Mouse (Mus musculus) Patski (cell line): Measurements from ENCODE around the gene Stk17b. TPM values are rescaled to one million over a fixed set of nuclear protein-coding genes. Genes with fewer than 3 reads are reported as not detected.
"Not testable (repeated sequence)": the region's sequence is repeated elsewhere in the genome, so short reads cannot be mapped to it uniquely, and the experiment has no call there.

Experiments
- ATAC-seq: fragments of 100-300 bp; one replicate; pipeline ENCODE4 v1.8.0; 2021
- CTCF ChIA-PET: fragments of 350-600 bp; sonication (Branson Sonifier 250); formaldehyde crosslinking; loops from one replicate; lab custom pipeline; 2022; ENCODE audit warnings: inconsistent platforms; lab: Charles Lee
- POLR2A ChIA-PET: fragments of 350-600 bp; sonication (Branson Sonifier 250); formaldehyde crosslinking; loops from one replicate; lab custom pipeline; 2022; ENCODE audit warnings: antibody characterized with exemption, inconsistent platforms; lab: Charles Lee
- DNase-seq: peaks from one replicate; pipeline ENCODE4 v3.0.0-alpha.2; 2011; ENCODE audit warnings: low read depth, low spot score
- H3K27me3 ChIP-seq: fragments of 371-371 bp; one replicate; pipeline ENCODE4 v1.5.1; 2021
- CTCF ChIP-seq: fragments of 100-300 bp; IDR thresholded peaks from one replicate; pipeline ENCODE4 v1.5.1; 2021
- in situ Hi-C: fragments of 300-500 bp; cut with MboI; formaldehyde crosslinking; loops from 3 replicates; pipeline ENCODE4 v1.11.1; 2018; ENCODE audit warnings: low pct_unique_long_range_greater_than_20kb, mixed read lengths
- polyA plus RNA-seq: library from polyadenylated mRNA; unstranded; gene quantifications from one replicate; pipeline ENCODE4 v1.2.3, GENCODE M21; 2021

Gene Stk17b
- polyA plus RNA-seq, 1 experiment from 2014 or later, result 16.2 TPM

GRCm38 (mm10) chr1:53736583-53736982, 48.4 kb downstream of the Stk17b start:
- ChIA-PET CTCF (interaction anchor here (1.7 kb wide), 1 partner anchor 17 kb away, joined by 4 read pairs; no protein-coding TSS in a partner anchor), POLR2A (no interaction called here)
- in situ Hi-C loops, result no loop called here
- DNase-seq (no peak), ATAC-seq (no peak)
- no peak for TF ChIP-seq CTCF
- no peaks in the 10 kb centered on the region for H3K27me3 ChIP-seq

GRCm38 (mm10) chr1:53728489-53729225, 56.4 kb downstream of the Stk17b start:
- CTCF ChIA-PET, result interaction anchor here (1.1 kb wide), 2 partner anchors 9 to 29 kb away, joined by 3 to 4 read pairs; no protein-coding TSS in a partner anchor
- POLR2A ChIA-PET, result no interaction called here
- TF ChIP-seq CTCF, result no peak
- ATAC-seq, result peak; percentile 80
- no peaks in the 10 kb centered on the region for H3K27me3 ChIP-seq
- DNase-seq, result no peak
- in situ Hi-C loops, result no loop called here

DNA sequence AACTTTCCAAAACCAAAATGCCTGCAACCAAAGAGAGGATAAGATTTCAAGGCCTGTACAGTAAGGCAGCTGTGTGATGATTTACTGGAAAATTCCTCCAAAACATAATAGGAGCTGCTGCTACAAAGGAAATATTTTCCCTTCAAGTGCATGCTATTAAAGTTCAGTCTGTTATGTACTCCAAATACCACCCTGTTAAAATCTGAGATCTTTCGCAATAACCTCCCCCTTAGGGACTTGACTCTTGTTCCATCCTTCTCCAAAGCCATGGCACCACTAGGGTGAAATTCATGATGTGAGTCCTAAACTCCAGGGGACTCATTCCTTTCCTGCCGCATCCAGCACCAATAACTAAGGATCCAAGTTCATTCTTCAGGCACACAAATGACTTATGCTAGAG, 58.1 kb downstream of the Stk17b start:
- in situ Hi-C loops, result no loop called here

DNA sequence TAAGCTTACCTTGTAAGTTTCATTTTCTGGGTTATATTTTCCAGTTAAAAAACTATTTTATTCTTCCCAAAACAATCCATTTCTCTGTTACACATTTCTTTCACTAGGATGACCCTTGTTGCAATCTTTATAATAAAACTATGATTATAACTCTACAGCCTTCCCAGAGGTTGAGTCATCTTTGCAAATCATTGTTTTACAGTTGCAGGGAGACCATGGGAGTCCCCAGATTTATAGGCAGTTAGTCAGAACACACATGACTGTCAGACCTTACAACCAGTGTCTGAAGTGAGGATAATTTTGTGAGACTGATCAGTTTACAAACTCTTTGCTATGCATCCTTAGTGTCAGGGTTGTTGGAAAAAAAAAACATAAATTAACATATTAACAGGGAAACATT, 63.7 kb downstream of the Stk17b start:
- no peaks in the 10 kb centered on the region for H3K27me3 ChIP-seq
- in situ Hi-C loops, result loop anchor here (5.0 to 25.0 kb wide), 3 partner anchors 51 to 666 kb away; no protein-coding TSS in a partner anchor
- ATAC-seq (peak; percentile 51), DNase-seq (no peak)
- CTCF ChIA-PET, result interaction anchor here (1.3 kb wide), 1 partner anchor 53 kb away, joined by 3 read pairs; no protein-coding TSS in a partner anchor
- TF ChIP-seq CTCF, result no peak
- POLR2A ChIA-PET, result no interaction called here

More for the DNA sequence above, 58.1 kb downstream of the Stk17b start:
- DNase-seq, result no peak
- ChIA-PET POLR2A (no interaction called here), CTCF (no interaction called here)
- no peak for ATAC-seq
- H3K27me3 ChIP-seq, result no peaks in the 10 kb centered on the region
- TF ChIP-seq CTCF, result no peak

- ChIA-PET CTCF (no interaction called here), POLR2A (no interaction called here)
- TF ChIP-seq CTCF, result no peak
- in situ Hi-C loops, result loop anchor here (5.0 to 25.0 kb wide), 3 partner anchors 52 to 667 kb away; no protein-coding TSS in a partner anchor
- ATAC-seq (no peak), DNase-seq (no peak)
- no peaks in the 10 kb centered on the region for H3K27me3 ChIP-seq
Measured at GRCm38 (mm10) chr1:53720601-53721351, 64.2 kb downstream of the Stk17b start.

DNA sequence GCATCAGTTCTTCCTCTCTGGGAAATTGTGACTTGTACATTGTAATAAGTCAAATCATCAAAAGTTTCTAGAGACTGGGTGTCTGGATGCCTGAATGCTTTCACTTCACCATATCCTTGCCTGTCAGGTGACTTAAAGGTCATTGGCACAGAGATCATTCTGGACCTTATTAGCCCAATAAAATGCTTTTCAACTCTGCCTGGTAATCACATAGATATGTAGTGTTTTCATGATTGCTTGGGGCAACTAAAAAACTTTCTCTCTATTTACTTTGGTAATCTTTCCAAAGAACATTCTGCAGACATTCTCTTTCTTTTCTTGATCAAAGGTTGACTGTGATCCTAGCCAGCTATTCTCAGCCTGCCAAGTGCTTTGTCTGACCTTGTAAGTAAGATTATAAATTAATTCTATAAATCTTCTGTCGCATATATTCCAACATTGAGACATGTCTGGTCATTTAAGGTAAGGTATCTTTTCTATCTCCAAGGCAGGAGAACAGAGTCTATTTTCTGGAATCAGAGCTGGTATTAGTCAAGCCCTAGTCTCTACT, 69.0 kb downstream of the Stk17b start:
- TF ChIP-seq CTCF, result no peak
- CTCF ChIA-PET, result no interaction called here
- no peak for ATAC-seq
- POLR2A ChIA-PET, result interaction anchor here (1.2 kb wide), 1 partner anchor 173 kb away, joined by 5 read pairs; no protein-coding TSS in a partner anchor
- no peak for DNase-seq
- in situ Hi-C loops, result loop anchor here (25.0 kb wide), 1 partner anchor 671 kb away; no protein-coding TSS in a partner anchor
- H3K27me3 ChIP-seq, result no peaks in the 10 kb centered on the region

- peak; percentile 62 for TF ChIP-seq CTCF
- POLR2A ChIA-PET, result interaction anchor here (1.2 kb wide), 1 partner anchor 173 kb away, joined by 5 read pairs; no protein-coding TSS in a partner anchor
- ATAC-seq (no peak), DNase-seq (no peak)
- CTCF ChIA-PET, result no interaction called here
- H3K27me3 ChIP-seq, result no peaks in the 10 kb centered on the region
- in situ Hi-C loops, result loop anchor here (25.0 kb wide), 1 partner anchor 672 kb away; no protein-coding TSS in a partner anchor
Measured at GRCm38 (mm10) chr1:53715446-53715845, 69.6 kb downstream of the Stk17b start.

DNA sequence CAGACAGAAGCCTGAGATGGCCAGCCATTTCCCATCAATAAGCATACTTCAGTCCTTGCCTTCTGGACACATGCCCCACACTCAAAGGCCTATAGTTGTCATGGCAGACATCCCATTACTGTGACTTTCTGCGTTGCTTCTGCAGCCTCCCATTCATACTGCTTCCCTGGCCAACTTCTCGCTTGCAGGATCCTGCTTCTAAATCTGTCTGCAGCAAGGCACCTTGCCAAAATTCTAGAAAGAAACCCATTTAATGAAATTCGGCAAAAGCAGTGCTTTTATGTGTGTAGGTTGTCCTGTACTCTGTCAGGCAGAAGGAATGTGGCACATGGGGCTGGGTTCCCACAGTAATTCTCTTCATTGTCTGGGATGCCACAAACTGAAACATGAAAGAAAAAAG, 71.6 kb downstream of the Stk17b start:
- CTCF ChIA-PET, result interaction anchor here (0.6 kb wide), 1 partner anchor 652 kb away, joined by 3 read pairs; no protein-coding TSS in a partner anchor
- H3K27me3 ChIP-seq, DNase-seq, POLR2A ChIA-PET: not testable (repeated sequence)
- in situ Hi-C loops, result loop anchor here (25.0 kb wide), 1 partner anchor 674 kb away; no protein-coding TSS in a partner anchor
- ATAC-seq, result peak; percentile 86

DNA sequence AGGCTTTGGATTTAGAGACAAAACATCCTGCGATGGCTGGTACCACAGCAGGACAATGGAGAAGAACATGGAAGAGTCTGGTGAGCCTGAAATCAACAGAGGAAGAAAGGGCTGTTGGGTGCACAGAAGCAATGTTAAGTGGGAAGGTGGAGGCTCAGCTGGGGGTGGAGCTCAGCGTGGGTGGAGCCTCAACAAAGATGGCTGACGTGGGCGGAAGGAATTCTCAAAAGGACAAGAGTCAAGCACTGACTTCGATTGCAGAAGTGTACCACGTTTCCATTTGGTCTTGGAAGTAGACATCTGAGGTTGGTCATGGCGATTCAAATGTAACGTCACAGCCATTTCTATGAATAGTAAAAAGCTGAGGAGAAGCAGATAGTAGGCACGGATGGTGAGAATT, 74.0 kb downstream of the Stk17b start:
- no peaks in the 10 kb centered on the region for H3K27me3 ChIP-seq
- in situ Hi-C loops, result loop anchor here (25.0 kb wide), 1 partner anchor 676 kb away; no protein-coding TSS in a partner anchor
- no peak for ATAC-seq
- POLR2A ChIA-PET, result no interaction called here
- DNase-seq, result no peak
- no peak for TF ChIP-seq CTCF
- CTCF ChIA-PET, result interaction anchor here (1.6 kb wide), 1 partner anchor 28 kb away, joined by 3 read pairs; no protein-coding TSS in a partner anchor

DNA sequence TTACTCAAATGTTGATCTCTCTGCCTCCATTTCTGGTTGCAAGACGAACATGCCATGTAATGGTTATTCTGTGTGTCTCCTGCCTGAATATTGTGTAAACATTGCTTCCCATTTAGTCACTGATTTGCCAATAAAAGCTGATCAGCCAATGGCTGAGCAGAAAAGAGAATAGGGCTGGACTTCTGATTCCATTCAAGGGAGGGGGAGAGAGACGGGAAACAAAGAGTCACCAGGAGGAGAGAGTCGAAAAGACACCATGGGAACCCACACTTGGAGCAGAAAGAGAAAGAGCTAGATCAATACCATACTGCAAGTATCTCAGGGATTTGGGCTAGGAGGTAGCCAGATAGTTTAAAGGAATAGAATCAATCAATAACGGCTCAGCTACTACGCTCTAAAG, 75.4 kb downstream of the Stk17b start:
- POLR2A ChIA-PET, H3K27me3 ChIP-seq, ATAC-seq, DNase-seq: not testable (repeated sequence)
- CTCF ChIA-PET, result interaction anchor here (1.4 to 1.6 kb wide), 2 partner anchors 26 to 180 kb away, joined by 3 read pairs; no protein-coding TSS in a partner anchor
- in situ Hi-C loops, result loop anchor here (25.0 kb wide), 1 partner anchor 678 kb away; no protein-coding TSS in a partner anchor
